Mouse (Mus musculus): ENCODE measurements around the gene Sertad2.

DNA sequence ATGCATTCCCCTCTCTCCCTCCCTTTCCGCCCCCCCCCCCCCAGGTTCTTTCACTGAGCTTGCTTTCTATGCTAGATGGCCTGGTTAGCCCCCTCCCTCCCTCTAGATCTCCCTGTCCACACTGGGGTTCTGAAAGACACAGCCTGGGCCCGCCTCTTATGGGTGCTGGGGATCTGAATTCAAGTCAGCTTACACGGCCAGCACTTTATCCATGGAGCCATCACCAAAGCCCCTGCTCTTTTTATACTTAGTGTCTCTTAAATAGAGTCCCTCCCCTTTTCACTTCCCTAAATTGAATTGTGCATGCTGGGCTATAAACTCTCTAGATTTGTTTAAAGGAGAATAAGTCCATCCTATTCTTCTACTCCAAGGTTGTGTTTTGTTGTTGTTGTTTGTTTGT is 12.6 kb downstream of the Sertad2 start:
- TF ChIP-seq CTCF (IDR thresholded peaks at IDR 0.05; ENCODE audit: borderline replicate concordance, insufficient read depth, low read length) (no peak), POLR2A (IDR thresholded peaks at IDR 0.05; ENCODE audit: low read depth, low read length) (no peak)

Measured in embryonic fibroblast, embryonic 13.5 days (primary cell).